Mouse (Mus musculus) liver, adult 2 months (tissue): ENCODE results near the gene Rrp36.

Source experiments
- CTCF ChIP-seq: fragments of 200-500 bp; IDR thresholded peaks from 2 replicates; pipeline ENCODE4 v1.5.1; 2011; ENCODE audit warnings: low read depth, low read length, control low read depth
- POLR2A ChIP-seq: fragments of 200-500 bp; IDR thresholded peaks from 2 replicates; pipeline ENCODE4 v1.6.1; 2011; ENCODE audit warnings: low read length, control low read depth; ENCODE audit not compliant: insufficient read depth; ENCODE audit errors: extremely low read depth

- TF ChIP-seq POLR2A (no peak), CTCF (no peak)
These were observed 54.3 kb downstream of the Rrp36 start for GRCm38 (mm10) chr17:46619683-46620357.
